ENCODE assay signal across 16 mouse cellular contexts in genomic region chr16:94868354-94868753, GRCm38 (mm10).
DNase-seq lines count a peak whose midpoint lies in the region; TF ChIP-seq lines count a peak whose summit lies in the region.
"Had no signal": no experiment of that assay in that cellular context is flagged by ENCODE, and none has a peak within 500 bp of the region (broad histone marks: within the 10 kb centered on the region; RNA-seq: fewer than 3 reads in every experiment).

No protein-coding gene starts in this region.

- H3K4me3 ChIP-seq in layer of hippocampus, adult 2 months = no peak overlapping the region
- H3K4me3 ChIP-seq: embryonic facial prominence, embryonic 10.5 days; embryonic facial prominence, embryonic 12.5 days; forebrain, embryonic 13.5 days; forebrain, embryonic 15.5 days had no signal

- no peak for TF ChIP-seq CTCF in layer of hippocampus, adult 2 months (conservative IDR thresholded peaks at IDR 0.05)

- H3K27ac ChIP-seq in layer of hippocampus, adult 2 months = peak overlapping the region; percentile 68
- H3K27ac ChIP-seq: embryonic facial prominence, embryonic 10.5 days; embryonic facial prominence, embryonic 12.5 days; forebrain, embryonic 13.5 days; forebrain, embryonic 15.5 days had no signal

- peak; percentile 38 to 41 for DNase-seq in cerebellum, adult 18-20 months
- no peak for DNase-seq in cerebellum, postnatal 14 days
- peak; percentile 49 for DNase-seq in cerebellum, adult 9-10 months
- DNase-seq in cerebellum, postnatal 4 days (ENCODE audit: low spot score in 2 of 2) = no peak
- no peak for DNase-seq in layer of hippocampus, adult 2 months (ENCODE audit: low spot score in 2 of 2)
- DNase-seq in layer of hippocampus, postnatal 14 days (ENCODE audit: low spot score in 2 of 2) = no peak
- DNase-seq in left cerebral cortex, adult 9 months (ENCODE audit: low spot score in 2 of 2) = no peak
- DNase-seq: adrenal gland, adult 2 months; adrenal gland, postnatal 10 days; adrenal gland, postnatal 25 days; cerebellum, adult 8-10 months; forebrain, postnatal 0 days had no signal

Comparison
In these comparisons a context has a peak if more than half of its experiments do, and no peak if none do; other contexts are left out.
1. DNase-seq: peak in cerebellum, adult 18-20 months (2 of 2) and cerebellum, adult 9-10 months (single experiment); none in cerebellum, postnatal 14 days (0 of 2), cerebellum, postnatal 4 days (0 of 2), layer of hippocampus, adult 2 months (0 of 2), layer of hippocampus, postnatal 14 days (0 of 2) and left cerebral cortex, adult 9 months (0 of 2).